Mouse (Mus musculus): Measurements from ENCODE around the gene Dnah8. TPM values are rescaled to one million over a fixed set of nuclear protein-coding genes. Genes with fewer than 3 reads are reported as not detected.

The Dnah8 gene
- polyA plus RNA-seq, 1 experiment from 2014 or later: 2.4 TPM

GRCm38 (mm10) chr17:30907577-30907976 lies 283.4 kb downstream of the Dnah8 start:
- ATAC-seq (ENCODE audit: low FRiP score) (no peak), DNase-seq (ENCODE audit: low spot score) (no peak)
- H3K4me1 ChIP-seq (replicated peaks; ENCODE audit: control insufficient read depth, insufficient read depth, low read length): no peaks in the 10 kb centered on the region
- H3K9me3 ChIP-seq (ENCODE audit: control insufficient read depth, low read length): no peaks in the 10 kb centered on the region
- no peak overlapping the region for H3K4me3 ChIP-seq (ENCODE audit: low read depth, low read length)
- WGBS: 70% methylated on average over 4 of the region's 4 CpGs
- no peak overlapping the region for H3K9ac ChIP-seq (ENCODE audit: low read depth, low read length)
- no peak overlapping the region for H3K4me2 ChIP-seq (replicated peaks; ENCODE audit: low read depth, low read length)
- H3K27ac ChIP-seq (ENCODE audit: low read depth, low read length): no peak overlapping the region
- H3K36me3 ChIP-seq (ENCODE audit: control insufficient read depth, insufficient read depth, low read length): no peaks in the 10 kb centered on the region
- peaks cover 2% of the 10 kb centered on the region; the same call in 1 of the 2 replicates for H3K27me3 ChIP-seq (ENCODE audit: control insufficient read depth, insufficient read depth, low read length)

GRCm38 (mm10) chr17:30910866-30911731 lies 286.9 kb downstream of the Dnah8 start:
- ATAC-seq (ENCODE audit: low FRiP score): no peak
- no peak overlapping the region for H3K4me2 ChIP-seq (replicated peaks; ENCODE audit: low read depth, low read length)

GRCm38 (mm10) chr17:30911732-30912088 lies 287.6 kb downstream of the Dnah8 start:
- no peaks in the 10 kb centered on the region for H3K9me3 ChIP-seq (ENCODE audit: control insufficient read depth, low read length)
- H3K27me3 ChIP-seq (ENCODE audit: control insufficient read depth, insufficient read depth, low read length): no peaks in the 10 kb centered on the region
- no peak overlapping the region for H3K4me2 ChIP-seq (replicated peaks; ENCODE audit: low read depth, low read length)
- no peaks in the 10 kb centered on the region for H3K4me1 ChIP-seq (replicated peaks; ENCODE audit: control insufficient read depth, insufficient read depth, low read length)
- no peak overlapping the region for H3K9ac ChIP-seq (ENCODE audit: low read depth, low read length)
- WGBS: 51% methylated on average over 8 of the region's 8 CpGs
- DNase-seq (ENCODE audit: low spot score) (no peak), ATAC-seq (ENCODE audit: low FRiP score) (no peak)
- no peak overlapping the region for H3K4me3 ChIP-seq (ENCODE audit: low read depth, low read length)
- 0 out of 2 replicates have a peak overlapping the region, but pooled peaks have one; percentile 24 for H3K27ac ChIP-seq (ENCODE audit: low read depth, low read length)
- H3K36me3 ChIP-seq (ENCODE audit: control insufficient read depth, insufficient read depth, low read length): no peaks in the 10 kb centered on the region

More at GRCm38 (mm10) chr17:30910866-30911731, 286.9 kb downstream of the Dnah8 start:
- DNase-seq (ENCODE audit: low spot score): no peak
- Histone ChIP-seq H3K9ac (ENCODE audit: low read depth, low read length) (no peak overlapping the region), H3K27me3 (ENCODE audit: control insufficient read depth, insufficient read depth, low read length) (no peaks in the 10 kb centered on the region), H3K36me3 (ENCODE audit: control insufficient read depth, insufficient read depth, low read length) (no peaks in the 10 kb centered on the region), H3K27ac (ENCODE audit: low read depth, low read length) (no peak overlapping the region), H3K9me3 (ENCODE audit: control insufficient read depth, low read length) (no peaks in the 10 kb centered on the region), H3K4me3 (ENCODE audit: low read depth, low read length) (no peak overlapping the region), H3K4me1 (replicated peaks; ENCODE audit: control insufficient read depth, insufficient read depth, low read length) (no peaks in the 10 kb centered on the region)
- WGBS: 81% methylated on average over 27 of the region's 27 CpGs

DNA sequence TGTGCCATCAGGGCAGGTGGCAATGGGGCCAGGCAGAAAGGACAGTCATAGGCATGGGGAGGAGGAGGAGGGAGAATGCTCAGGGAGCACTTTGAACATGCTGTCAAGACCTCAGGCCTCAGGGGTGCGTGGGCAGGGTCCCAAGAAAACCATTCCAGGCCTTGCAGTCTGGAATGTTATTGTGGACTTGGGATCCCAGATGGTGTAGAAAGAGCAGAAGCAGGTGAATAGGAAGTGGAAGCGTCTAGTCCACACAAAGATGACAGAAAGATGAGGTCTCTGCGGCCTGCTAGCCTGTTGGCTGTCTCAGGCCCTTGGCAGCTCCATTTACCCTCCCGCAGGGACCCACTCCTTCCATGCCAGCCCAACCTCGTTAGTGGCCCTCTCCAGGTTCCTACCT lies 288.4 kb downstream of the Dnah8 start:
- no peak for DNase-seq (ENCODE audit: low spot score)
- Histone ChIP-seq H3K27me3 (ENCODE audit: control insufficient read depth, insufficient read depth, low read length) (no peaks in the 10 kb centered on the region), H3K9me3 (ENCODE audit: control insufficient read depth, low read length) (no peaks in the 10 kb centered on the region), H3K4me1 (replicated peaks; ENCODE audit: control insufficient read depth, insufficient read depth, low read length) (no peaks in the 10 kb centered on the region), H3K27ac (ENCODE audit: low read depth, low read length) (no peak overlapping the region), H3K36me3 (ENCODE audit: control insufficient read depth, insufficient read depth, low read length) (no peaks in the 10 kb centered on the region), H3K4me3 (ENCODE audit: low read depth, low read length) (no peak overlapping the region), H3K9ac (ENCODE audit: low read depth, low read length) (no peak overlapping the region), H3K4me2 (replicated peaks; ENCODE audit: low read depth, low read length) (no peak overlapping the region)
- 86% methylated on average over 5 of the region's 5 CpGs for WGBS
- no peak for ATAC-seq (ENCODE audit: low FRiP score)

DNA sequence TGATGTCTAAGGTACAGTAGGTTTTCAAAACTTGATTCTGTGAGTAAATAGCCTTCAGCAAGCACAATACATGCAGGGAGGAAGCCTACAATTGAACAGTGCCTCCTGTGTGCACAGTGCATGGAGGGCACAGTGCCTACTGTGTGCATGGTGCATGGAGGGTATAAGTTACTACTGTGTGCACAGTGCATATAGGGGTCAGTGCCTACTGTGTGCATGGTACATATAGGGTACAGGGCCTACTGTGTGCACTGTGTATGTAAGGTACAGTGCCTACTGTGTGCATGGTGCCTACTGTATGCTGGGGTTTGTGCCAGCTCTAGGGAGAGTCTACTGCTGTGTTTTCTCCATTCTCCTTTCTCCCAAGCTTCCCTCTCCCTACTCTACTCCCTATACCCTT lies 290.1 kb downstream of the Dnah8 start:
- Histone ChIP-seq H3K9ac (ENCODE audit: low read depth, low read length) (no peak overlapping the region), H3K4me2 (replicated peaks; ENCODE audit: low read depth, low read length) (no peak overlapping the region), H3K9me3 (ENCODE audit: control insufficient read depth, low read length) (no peaks in the 10 kb centered on the region), H3K27ac (ENCODE audit: low read depth, low read length) (no peak overlapping the region), H3K4me3 (ENCODE audit: low read depth, low read length) (no peak overlapping the region), H3K36me3 (ENCODE audit: control insufficient read depth, insufficient read depth, low read length) (no peaks in the 10 kb centered on the region), H3K27me3 (ENCODE audit: control insufficient read depth, insufficient read depth, low read length) (no peaks in the 10 kb centered on the region), H3K4me1 (replicated peaks; ENCODE audit: control insufficient read depth, insufficient read depth, low read length) (no peaks in the 10 kb centered on the region)
- ATAC-seq (ENCODE audit: low FRiP score): no peak
- DNase-seq (ENCODE audit: low spot score): no peak

DNA sequence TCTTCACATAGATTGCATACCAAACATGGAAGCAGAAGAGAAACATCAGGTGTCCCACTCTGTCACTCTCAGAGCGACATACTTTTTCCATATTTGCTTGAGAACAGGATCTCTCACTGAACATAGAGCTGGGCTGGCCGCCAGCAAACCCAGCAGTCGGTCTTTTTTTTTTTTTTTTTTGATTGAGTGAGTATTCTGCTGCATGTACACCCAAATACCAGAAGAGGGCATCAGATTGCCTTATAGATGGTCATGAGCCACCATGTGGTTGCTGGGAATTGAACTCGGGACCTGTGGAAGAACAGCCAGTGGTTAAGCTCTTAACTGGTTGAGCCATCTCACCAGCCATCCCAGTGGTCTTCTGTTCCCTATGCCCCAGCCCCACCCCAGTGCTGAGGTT lies 299.4 kb downstream of the Dnah8 start:
- Histone ChIP-seq H3K27ac (ENCODE audit: low read depth, low read length) (no peak overlapping the region), H3K4me2 (replicated peaks; ENCODE audit: low read depth, low read length) (no peak overlapping the region), H3K4me1 (replicated peaks; ENCODE audit: control insufficient read depth, insufficient read depth, low read length) (no peaks in the 10 kb centered on the region), H3K4me3 (ENCODE audit: low read depth, low read length) (no peak overlapping the region), H3K9me3 (ENCODE audit: control insufficient read depth, low read length) (no peaks in the 10 kb centered on the region), H3K9ac (ENCODE audit: low read depth, low read length) (no peak overlapping the region), H3K27me3 (ENCODE audit: control insufficient read depth, insufficient read depth, low read length) (no peaks in the 10 kb centered on the region), H3K36me3 (ENCODE audit: control insufficient read depth, insufficient read depth, low read length) (no peaks in the 10 kb centered on the region)
- WGBS: 69% methylated on average over 4 of the region's 4 CpGs
- no peak for ATAC-seq (ENCODE audit: low FRiP score)
- DNase-seq (ENCODE audit: low spot score): no peak

Other genes starting within 250 kb of the Dnah8 start
- 62.7 and 63.0 TPM in 2 replicates for gene Btbd9, start 47.9 kb upstream of the Dnah8 start, polyA plus RNA-seq (2014; fragmentation: Nextera tagmentation; extraction: Ambion mirVana)
- 250 TPM in 2 replicates for gene Glo1, start 2.5 kb downstream of the Dnah8 start, polyA plus RNA-seq (2014; fragmentation: Nextera tagmentation; extraction: Ambion mirVana)